ENCODE assay signal across 16 mouse cellular contexts in genomic region chr2:29358696-29359375, GRCm38 (mm10). TPM values are rescaled to one million over a fixed set of nuclear protein-coding genes. Genes with fewer than 3 reads are reported as not detected.
A peak's percentile ranks its signal among the peaks of the same experiment; 100 is the strongest.
DNase-seq lines count a peak whose midpoint lies in the region; ATAC-seq and TF ChIP-seq lines count a peak whose summit lies in the region.
"Had no signal": no experiment of that assay in that cellular context is flagged by ENCODE, and none has a peak within 500 bp of the region (broad histone marks: within the 10 kb centered on the region; RNA-seq: fewer than 3 reads in every experiment).

No protein-coding gene starts in this region.

- no peaks in the 10 kb centered on the region for H3K27me3 ChIP-seq in heart, adult 2 months (ENCODE audit: control insufficient read depth, insufficient read depth, low read length)
- no peaks in the 10 kb centered on the region for H3K27me3 ChIP-seq in heart, embryonic 11.5 days (ENCODE audit: control insufficient read depth, insufficient read depth, low read length)
- H3K27me3 ChIP-seq in limb, embryonic 10.5 days (ENCODE audit: low read depth, poor library complexity, severe bottlenecking): no peaks in the 10 kb centered on the region
- H3K27me3 ChIP-seq: hindbrain, embryonic 13.5 days had no signal

- no peak overlapping the region for H3K4me2 ChIP-seq in heart, embryonic 11.5 days
- H3K4me2 ChIP-seq: hindbrain, embryonic 13.5 days had no signal

- TF ChIP-seq CTCF in heart, adult 2 months (IDR thresholded peaks at IDR 0.05): peak; percentile 18; the same call in 1 of the 2 replicates
- TF ChIP-seq CTCF in brain, embryonic 14.5 days (IDR thresholded peaks at IDR 0.05; ENCODE audit: borderline replicate concordance, extremely low read depth, insufficient read depth, insufficient read length): no peak

- DNase-seq in adrenal gland, adult 2 months: peak; percentile 65
- no peak for DNase-seq in adrenal gland, postnatal 25 days
- DNase-seq in heart, adult 2 months: peak; percentile 35 to 53
- DNase-seq in brain, embryonic 14.5 days (ENCODE audit: low read depth): peak; percentile 42
- no peak for DNase-seq in limb, embryonic 10.5 days (ENCODE audit: low spot score)
- DNase-seq in right cerebral cortex, postnatal 4 days: no peak
- DNase-seq in spleen, adult 12 weeks (ENCODE audit: low spot score): no peak
- DNase-seq: cerebellum, adult 9-11 months; gastrocnemius, postnatal 25 days; layer of hippocampus, adult 9-11 months; lung, adult 18-20 months; spleen, adult 18-20 months had no signal

- H3K79me2 ChIP-seq in heart, adult 2 months (replicated peaks; ENCODE audit: control insufficient read depth, insufficient read depth, low read length): no peaks in the 10 kb centered on the region; the same call in 1 of the 2 replicates

- H3K4me1 ChIP-seq in heart, adult 2 months (ENCODE audit: control insufficient read depth, insufficient read depth, low read length): peaks cover 17% of the 10 kb centered on the region
- 0 out of 2 replicates have a peak, but pooled peaks cover 6% of the 10 kb centered on the region for H3K4me1 ChIP-seq in heart, embryonic 11.5 days (ENCODE audit: control insufficient read depth, insufficient read depth, low read length)
- peaks cover 32% of the 10 kb centered on the region for H3K4me1 ChIP-seq in limb, embryonic 10.5 days

- TF ChIP-seq POLR2A in heart, adult 2 months (IDR thresholded peaks at IDR 0.05; ENCODE audit: insufficient read depth, low read depth, low read length): no peak
- TF ChIP-seq POLR2A in brain, embryonic 14.5 days (IDR thresholded peaks at IDR 0.05; ENCODE audit: borderline replicate concordance, extremely low read depth, insufficient read depth, insufficient read length, poor library complexity, severe bottlenecking): no peak

- no peaks in the 10 kb centered on the region for H3K36me3 ChIP-seq in heart, adult 2 months (ENCODE audit: control insufficient read depth, insufficient read depth, low read length)
- no peaks in the 10 kb centered on the region for H3K36me3 ChIP-seq in heart, embryonic 11.5 days (ENCODE audit: control insufficient read depth, insufficient read depth, low read length)
- H3K36me3 ChIP-seq in limb, embryonic 10.5 days: peaks cover 3% of the 10 kb centered on the region; the same call in 1 of the 2 replicates

- H3K9me3 ChIP-seq in heart, embryonic 11.5 days (replicated peaks; ENCODE audit: control insufficient read depth, low read length): no peaks in the 10 kb centered on the region
- H3K9me3 ChIP-seq in limb, embryonic 10.5 days (replicated peaks): no peaks in the 10 kb centered on the region
- H3K9me3 ChIP-seq: forebrain, embryonic 10.5 days; hindbrain, embryonic 13.5 days had no signal

- TF ChIP-seq EP300 in heart, adult 2 months (IDR thresholded peaks at IDR 0.05; ENCODE audit: insufficient read depth, low read depth, low read length): no peak; the same call in 1 of the 2 replicates

- ATAC-seq in heart, embryonic 11.5 days (replicated peaks; ENCODE audit: insufficient number of reproducible peaks, low FRiP score, low TSS enrichment): no peak

- H3K4me3 ChIP-seq in heart, adult 2 months: no peak overlapping the region
- H3K4me3 ChIP-seq in heart, embryonic 11.5 days (ENCODE audit: low read depth, low read length): no peak overlapping the region
- no peak overlapping the region for H3K4me3 ChIP-seq in limb, embryonic 10.5 days
- H3K4me3 ChIP-seq: forebrain, embryonic 10.5 days; hindbrain, embryonic 13.5 days had no signal

- H3K27ac ChIP-seq in heart, adult 2 months: no peak overlapping the region; the same call in 1 of the 2 replicates
- H3K27ac ChIP-seq in heart, embryonic 11.5 days (ENCODE audit: low read depth, low read length): no peak overlapping the region
- peak overlapping the region; percentile 70 for H3K27ac ChIP-seq in limb, embryonic 10.5 days
- H3K27ac ChIP-seq: hindbrain, embryonic 13.5 days; stomach, postnatal 0 days had no signal

- intact Hi-C loops in heart, adult 2 months (cut with DNase I): no loop called here

- H3K9ac ChIP-seq in heart, adult 2 months (ENCODE audit: low read depth, low read length): no peak overlapping the region
- no peak overlapping the region; the same call in 1 of the 2 replicates for H3K9ac ChIP-seq in heart, embryonic 11.5 days (ENCODE audit: low read depth, low read length)
- H3K9ac ChIP-seq: hindbrain, embryonic 13.5 days had no signal

- WGBS in heart, adult 2 months: 24% methylated on average over 9 of the region's 9 CpGs
- 48% methylated on average over 9 of the region's 9 CpGs for WGBS in heart, embryonic 11.5 days (ENCODE audit: insufficient replicate concordance)
- WGBS in limb, embryonic 10.5 days: 53% methylated on average over 9 of the region's 9 CpGs

RNA-seq across cellular contexts. Expression of gene Med27, which starts 12.2 kb away (rescaled TPM):
- total RNA-seq in adrenal gland, adult 2 months (2021): 10 to 100 TPM; 25.8 to 28.1 TPM
- 54.7 and 63.0 TPM in 2 replicates for polyA plus RNA-seq in adrenal gland, adult 2 months (2012; rRNA removed)
- total RNA-seq in adrenal gland, postnatal 25 days (2021): 22.6 and 26.3 TPM in 2 replicates
- total RNA-seq in heart, adult 2 months (2021): 10 to 100 TPM; 15.3 to 17.2 TPM
- polyA plus RNA-seq in heart, adult 2 months (2012; rRNA removed): 24.0 and 28.9 TPM in 2 replicates
- 38.0 and 40.6 TPM in 2 replicates for polyA plus RNA-seq in heart, embryonic 11.5 days (2014; fragmentation: Nextera tagmentation; extraction: Ambion mirVana)
- polyA plus RNA-seq in brain, embryonic 14.5 days (2012; rRNA removed): 64.9 and 105 TPM in 2 replicates
- polyA plus RNA-seq in limb, embryonic 10.5 days (2016; fragmentation: Nextera tagmentation; extraction: Ambion mirVana): 55.2 and 56.3 TPM in 2 replicates

Comparison
In these comparisons a context has a peak if more than half of its experiments do, and no peak if none do; other contexts are left out.
1. DNase-seq: peak in adrenal gland, adult 2 months (single experiment), heart, adult 2 months (2 of 2) and brain, embryonic 14.5 days (single experiment); none in adrenal gland, postnatal 25 days (single experiment), limb, embryonic 10.5 days (single experiment), right cerebral cortex, postnatal 4 days (single experiment) and spleen, adult 12 weeks (single experiment).